Mouse (Mus musculus) megakaryocyte progenitor cell, adult 5-6 weeks (primary cell): ENCODE measurements around the gene Lrrc1. TPM values are rescaled to one million over a fixed set of nuclear protein-coding genes. Genes with fewer than 3 reads are reported as not detected.
"Not testable (repeated sequence)": the region's sequence is repeated elsewhere in the genome, so short reads cannot be mapped to it uniquely, and the experiment has no call there.

Experiments
- ATAC-seq: replicated peaks from 2 replicates; pipeline ENCODE4 v1.8.0; 2016; ENCODE audit warnings: mild to moderate bottlenecking, moderate TSS enrichment, inconsistent platforms; ENCODE audit not compliant: poor library complexity
- total RNA-seq, 2 experiments: library from RNA; stranded (forward) in 1 of 2; stranded (reverse) in 1 of 2; fragments of 157-497, 149-512 nt in 1 of 2; fragments of 200-1000 nt in 1 of 2; gene quantifications; 2 replicates each; pipeline versions ENCODE4 v1.2.3 to v1.2.4; 2015 to 2017

Gene Lrrc1
- total RNA-seq (2015) (9.1 and 10.2 TPM in 2 replicates), total RNA-seq (2017) (13.8 and 17.2 TPM in 2 replicates)

DNA sequence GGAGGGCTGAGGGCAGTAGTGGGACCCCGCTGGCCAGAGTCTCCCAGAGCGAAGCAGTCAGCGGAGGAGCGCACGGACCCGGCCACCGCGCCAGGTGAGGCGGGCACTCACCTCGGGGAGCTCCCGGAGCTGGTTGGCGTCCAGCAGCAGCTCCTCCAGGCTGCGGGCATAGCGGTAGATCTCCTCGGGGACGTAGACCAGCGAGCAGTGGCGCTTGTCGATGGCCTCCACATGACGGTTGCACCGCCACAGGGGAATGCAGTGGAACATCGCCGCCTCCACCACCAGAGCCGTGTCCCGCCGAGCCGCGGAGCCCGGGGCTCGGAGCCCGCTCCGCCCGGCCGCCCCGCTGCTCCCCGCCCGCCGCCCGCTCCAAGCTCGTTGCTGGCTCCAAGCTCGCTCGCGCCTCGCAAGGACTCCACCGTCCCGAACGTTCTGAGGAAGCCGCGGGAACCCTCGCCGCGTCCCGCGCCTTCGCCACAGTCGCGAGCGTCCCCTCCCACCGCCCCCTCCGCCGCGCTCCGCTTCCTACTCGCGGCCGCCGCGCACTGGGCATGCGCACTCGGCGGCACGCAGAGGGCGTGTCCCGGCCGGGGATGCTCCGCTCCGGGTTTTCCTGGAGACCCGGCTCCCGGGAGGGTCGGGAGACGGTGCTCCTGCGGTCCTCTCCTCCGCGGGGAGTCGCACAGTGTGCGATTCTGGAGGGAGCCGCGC is at the start of gene Lrrc1:
Gene Lrrc1 (minus strand): TSS at position 517 of the 714 bp plus-strand sequence.
- ATAC-seq = peak; percentile 70

DNA sequence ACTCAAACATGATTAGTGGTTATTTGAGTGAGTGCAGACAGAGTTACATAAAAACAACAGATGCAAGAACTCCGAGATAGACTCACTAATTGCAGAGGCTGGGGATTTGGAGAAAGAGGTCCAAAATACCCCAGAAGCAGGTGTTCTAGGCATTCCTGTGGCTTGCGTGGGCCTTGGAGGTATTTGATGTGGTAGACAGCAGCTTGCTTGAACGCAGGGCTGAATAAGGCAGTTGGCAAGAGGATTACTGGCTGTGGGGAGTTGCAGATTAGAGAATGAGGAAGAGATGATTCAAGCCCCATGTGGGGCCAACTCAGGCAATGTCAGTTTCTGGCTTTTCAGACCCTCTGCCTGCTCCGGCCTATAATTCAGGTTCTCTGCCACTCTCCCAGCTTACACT is 47.8 kb upstream of the Lrrc1 start:
- 0 out of 2 replicates have a peak, but pooled peaks have one; percentile 25 for ATAC-seq

DNA sequence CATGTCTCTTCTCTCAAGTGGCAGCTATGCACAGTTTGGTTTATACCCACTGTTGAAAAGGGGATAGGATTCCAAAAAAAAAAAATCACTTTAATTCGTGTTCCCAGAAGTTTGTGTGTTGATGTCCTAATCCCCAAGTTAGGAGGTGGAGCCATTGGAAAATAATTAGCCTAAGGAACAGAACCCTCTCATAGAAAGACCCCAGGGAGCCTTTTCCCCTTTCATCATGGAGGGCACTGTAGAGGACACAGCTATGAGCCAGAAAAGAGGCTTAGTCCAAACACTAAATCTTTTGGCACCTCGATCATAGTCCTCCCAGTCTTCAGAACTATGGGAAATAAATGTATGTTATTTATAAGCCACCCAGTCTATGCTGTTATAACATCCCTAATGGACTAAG is 44.8 kb upstream of the Lrrc1 start:
- no peak for ATAC-seq

DNA sequence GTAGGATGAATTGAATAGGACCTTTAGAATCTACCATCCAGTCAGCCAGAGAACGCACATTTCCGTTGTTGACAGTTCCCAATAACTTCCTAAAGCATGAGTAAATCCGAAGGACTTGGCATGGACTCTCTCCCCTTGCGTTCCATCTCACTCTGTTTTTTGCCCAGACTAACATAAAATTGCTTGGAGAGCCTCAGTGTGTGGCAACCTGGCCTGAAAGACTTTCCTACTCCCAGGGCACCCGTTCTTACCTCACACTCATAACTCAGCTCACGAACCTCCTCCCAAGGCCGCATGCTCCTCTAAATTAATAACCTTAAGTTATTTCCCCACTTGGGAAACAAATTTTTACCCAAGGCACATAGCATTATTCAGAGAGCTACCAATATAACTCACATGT is 42.9 kb upstream of the Lrrc1 start:
- no peak for ATAC-seq

DNA sequence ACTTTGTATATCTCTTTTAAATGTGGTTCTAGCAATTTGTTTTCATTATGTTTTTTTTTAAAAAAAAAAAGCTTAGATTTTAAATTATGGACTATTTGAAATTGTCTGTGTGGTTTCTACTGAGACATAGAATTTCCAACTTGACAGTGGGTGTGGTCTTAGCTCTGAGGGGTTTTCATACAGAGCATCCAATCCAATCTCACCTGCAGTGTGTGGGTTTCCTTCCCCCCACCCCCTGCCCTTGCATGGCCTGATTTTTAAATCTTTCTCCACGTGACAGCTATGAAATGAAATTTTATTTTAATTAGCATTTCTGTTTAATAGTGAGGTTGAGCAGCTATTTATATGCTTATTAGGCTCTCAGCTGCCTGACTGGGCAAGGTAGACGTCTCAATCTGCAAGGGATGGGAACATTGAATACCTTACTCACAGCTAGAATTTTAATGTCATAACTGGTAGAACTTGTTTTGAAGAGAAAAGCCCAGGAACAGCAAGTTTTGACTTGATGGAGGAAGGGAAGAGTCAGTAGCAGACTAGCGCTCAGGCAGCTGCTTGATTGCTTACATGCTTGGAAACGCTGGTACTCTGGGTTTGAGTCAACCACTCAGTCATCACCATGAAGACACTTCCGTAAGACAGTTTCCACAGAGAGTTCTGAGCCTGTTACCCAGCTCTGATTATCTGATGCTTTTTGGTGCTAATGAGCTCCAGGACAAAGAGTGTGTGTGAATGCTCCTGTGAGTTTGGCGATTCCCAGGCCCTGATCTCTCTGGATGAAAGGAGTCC is 42.3 kb upstream of the Lrrc1 start:
- no peak for ATAC-seq

DNA sequence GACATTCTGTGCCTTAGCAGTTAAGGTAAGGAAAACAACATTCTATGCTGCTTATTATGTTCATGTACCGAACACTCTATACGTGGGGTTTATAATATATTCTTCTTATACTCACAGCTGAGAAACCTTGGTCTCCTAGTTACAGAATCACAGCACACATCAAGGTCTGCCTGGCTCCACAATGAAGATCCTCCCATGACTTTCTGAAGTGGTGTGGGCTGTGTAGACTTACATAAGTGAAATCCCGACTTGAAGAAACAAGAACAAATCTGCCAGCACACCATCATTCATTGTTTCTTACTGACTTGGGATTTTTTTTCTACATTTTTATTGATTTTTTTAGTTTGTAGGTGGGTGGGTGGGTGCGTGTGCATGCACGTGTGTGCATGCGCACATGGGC is 40.1 kb upstream of the Lrrc1 start:
- ATAC-seq = no peak

DNA sequence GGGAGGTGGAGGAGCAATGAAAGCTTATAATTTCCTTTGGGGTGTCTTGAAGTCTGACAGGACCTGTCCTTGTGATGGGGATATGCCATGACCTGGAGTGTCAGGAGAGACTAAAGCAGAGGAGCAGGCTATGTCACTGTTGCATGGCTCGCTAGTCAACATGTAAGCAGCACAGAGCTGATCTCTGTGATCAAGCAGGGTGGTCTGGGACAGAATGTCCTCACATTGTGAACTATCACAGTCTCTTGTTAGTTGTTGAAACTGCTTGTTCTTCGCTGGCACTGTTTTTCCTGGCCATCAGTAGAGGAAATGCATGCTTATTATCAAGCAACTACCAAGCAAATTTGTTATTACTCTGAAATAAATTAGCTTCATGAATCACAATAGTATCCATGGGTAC is 38.6 kb upstream of the Lrrc1 start:
- ATAC-seq = no peak

DNA sequence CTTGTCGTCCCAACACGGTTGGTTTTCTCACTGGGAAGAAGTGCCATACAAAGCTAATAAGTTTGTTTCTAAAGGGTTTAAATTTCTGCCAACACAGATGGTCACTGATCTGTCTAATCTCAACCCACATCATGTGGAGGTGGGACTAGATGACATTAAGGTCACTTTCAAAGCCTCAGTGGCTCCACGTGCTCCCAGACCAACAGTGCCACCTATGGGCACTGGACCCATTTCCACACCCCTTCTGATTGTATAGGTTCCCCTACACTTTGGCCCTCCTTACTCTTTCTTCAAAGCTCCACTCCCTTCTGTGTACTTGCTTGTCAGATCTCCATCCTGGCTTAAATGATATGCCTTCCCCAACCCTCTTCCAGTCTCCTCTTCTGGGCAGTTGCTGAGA is 35.2 kb upstream of the Lrrc1 start:
- ATAC-seq = peak; percentile 87

DNA sequence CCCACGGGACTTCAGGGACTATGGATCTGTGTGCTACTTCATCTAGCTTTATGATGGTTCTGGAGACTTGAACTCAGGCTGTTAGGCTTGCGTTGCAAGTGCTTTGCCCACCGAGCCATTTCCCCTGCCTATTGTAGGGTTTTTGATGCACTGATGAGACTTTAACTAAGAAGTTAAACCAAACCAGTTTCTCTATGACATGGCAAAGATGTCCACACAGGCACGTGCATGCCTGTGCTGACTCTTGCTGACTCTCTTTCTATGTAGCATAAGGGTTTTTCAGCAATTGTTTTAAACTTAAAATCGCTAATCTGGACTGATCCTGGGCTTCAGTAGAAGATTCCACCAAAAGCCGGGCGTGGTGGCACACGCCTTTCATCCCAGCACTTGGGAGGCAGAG is 33.3 kb upstream of the Lrrc1 start:
- no peak for ATAC-seq

DNA sequence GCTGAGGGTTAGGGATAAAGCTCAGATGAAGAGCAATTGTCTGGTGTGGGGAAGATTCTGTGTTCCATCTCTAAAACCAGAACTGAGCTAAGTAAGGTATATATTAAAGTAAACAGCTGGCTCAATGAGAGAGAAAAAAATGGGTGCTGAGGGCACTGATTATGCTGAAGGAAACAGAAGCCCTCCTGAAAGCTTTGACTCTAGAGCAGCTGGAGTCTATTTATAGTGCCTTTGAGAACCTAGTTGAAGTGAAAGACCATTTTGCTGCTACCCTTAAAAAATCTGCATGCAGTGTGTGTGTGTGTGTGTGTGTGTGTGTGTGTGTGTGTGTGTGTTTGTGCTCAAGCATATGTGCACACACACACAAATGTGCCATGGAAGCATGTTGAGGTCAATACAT is 32.7 kb upstream of the Lrrc1 start:
- ATAC-seq = no peak

DNA sequence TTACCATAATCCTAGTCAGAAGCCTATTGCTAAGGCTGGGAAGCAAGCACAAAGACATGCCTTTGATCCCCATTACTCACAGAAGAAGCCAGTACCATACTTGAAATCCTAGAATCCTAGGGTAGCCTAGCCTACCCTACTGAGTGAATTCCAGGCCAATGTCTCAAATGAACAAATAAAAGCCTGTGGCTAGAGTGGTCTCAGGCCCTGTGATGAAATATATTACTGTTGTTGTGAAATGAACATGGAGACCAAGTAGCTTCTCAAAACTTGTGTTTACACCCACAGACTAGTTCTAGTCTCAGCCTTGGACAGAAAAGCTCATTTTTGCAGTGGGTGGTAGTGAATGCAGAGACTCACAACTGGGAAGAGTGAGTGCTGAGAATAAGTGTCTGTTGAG is 31.6 kb upstream of the Lrrc1 start:
- ATAC-seq = peak; percentile 61

DNA sequence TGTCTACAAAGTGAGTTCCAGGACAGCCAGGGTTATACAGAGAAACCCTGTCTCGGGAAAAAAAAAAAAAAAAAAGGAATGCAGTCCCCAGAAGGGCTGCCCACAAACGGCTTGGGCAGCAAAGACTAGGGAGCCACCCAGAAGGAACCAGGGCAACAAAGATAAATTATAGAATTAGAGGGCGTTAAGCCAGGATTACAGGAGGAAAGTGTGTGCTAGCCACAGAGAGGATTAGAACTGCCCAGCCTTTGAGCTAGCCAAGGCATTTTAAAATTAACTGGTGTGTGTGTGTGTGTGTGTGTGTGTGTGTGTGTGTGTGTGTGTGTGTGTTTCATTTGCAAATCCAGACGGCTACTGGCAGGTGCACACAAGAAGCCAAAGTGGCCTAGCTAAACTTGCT is 30.3 kb upstream of the Lrrc1 start:
- ATAC-seq = not testable (repeated sequence)

DNA sequence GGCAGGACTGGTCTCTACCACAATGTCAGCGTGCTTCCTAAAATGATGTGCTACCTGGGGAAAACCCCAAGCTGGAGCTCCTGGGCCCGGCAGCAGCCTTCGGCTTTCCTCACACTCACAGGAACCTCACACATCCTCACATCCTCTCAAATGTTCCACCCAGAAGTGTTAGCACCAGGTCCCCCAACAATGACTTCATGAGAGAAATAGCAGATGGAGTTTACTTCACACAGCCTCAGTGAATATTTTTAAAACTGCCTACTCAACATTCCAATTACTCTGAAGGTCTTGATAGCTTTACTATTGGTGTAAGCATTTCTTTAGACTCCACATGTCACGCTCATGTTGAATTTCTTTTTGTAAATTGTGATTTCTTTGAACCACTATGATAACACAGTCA is 27.2 kb upstream of the Lrrc1 start:
- no peak for ATAC-seq

DNA sequence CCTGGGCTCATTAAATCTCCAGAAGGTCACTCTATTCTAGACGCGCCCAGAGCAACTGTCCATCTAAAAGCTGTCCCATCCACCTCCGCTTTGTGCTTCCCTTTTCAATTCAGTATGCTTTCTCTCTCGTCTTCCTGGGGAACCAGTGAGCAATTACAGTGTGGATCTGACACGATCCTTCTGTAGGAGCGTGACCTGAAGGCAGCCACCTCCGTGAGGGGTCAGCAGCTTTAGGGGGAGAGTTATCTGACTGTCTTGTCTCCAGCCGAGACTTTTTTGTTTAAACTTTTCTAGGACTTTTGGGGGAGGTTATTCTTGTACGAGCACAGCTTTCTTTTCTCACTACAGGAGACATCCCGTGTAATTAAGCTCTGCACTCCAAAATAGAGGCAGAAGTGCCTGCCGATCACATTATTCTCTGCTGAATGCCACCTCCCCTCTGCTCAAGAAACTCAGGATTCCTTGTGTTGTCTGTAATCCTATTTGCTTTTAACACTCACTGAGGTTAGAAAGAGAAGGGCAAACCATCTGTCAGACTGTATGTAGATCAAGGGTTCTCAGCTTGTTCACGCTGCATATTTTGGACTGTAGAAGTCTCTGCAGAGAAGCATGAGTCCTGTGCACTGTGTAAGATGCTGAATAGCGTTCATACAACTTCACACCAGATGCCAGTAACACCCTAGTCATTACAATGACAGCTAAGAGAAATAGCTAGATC is 24.3 kb upstream of the Lrrc1 start:
- ATAC-seq = no peak

DNA sequence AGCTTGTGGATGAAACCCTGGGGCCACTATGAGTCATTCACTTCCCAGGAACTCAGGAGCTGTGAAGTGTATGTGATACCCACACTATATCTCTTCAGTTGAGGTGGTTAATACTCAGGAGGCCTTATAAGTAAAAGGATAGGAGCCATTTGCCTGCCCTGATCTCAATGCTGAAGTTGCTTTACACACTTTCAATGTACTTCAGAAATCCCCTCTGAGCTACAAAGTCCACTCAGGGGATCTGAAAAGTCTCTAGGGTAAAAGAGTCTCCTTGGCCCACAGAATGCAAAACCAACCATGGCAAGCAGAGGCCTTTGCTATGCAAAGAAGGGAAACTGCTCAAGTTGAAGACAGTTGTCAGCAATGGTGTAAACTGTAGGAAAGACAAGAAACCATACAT is 17.2 kb upstream of the Lrrc1 start:
- no peak for ATAC-seq

DNA sequence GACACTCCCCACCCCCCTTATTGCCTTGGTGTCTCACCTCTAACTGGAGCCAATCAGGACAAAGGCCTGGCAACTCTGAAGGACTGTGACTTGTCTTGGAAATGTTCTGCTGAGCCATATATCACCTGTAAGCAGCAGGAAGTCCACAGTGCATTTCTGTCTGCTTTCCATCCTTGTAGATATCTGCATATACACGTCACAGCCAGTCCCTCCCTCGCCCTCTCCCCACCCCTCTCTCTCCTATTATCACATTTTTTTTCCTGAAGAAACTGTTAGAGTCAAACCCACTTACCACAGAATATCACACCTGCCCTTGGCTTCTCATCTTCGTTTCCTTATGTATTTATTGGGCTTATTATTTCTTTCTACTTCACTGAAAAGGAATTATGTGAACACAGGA is 13.3 kb upstream of the Lrrc1 start:
- ATAC-seq = 0 out of 2 replicates have a peak, but pooled peaks have one; percentile 23

DNA sequence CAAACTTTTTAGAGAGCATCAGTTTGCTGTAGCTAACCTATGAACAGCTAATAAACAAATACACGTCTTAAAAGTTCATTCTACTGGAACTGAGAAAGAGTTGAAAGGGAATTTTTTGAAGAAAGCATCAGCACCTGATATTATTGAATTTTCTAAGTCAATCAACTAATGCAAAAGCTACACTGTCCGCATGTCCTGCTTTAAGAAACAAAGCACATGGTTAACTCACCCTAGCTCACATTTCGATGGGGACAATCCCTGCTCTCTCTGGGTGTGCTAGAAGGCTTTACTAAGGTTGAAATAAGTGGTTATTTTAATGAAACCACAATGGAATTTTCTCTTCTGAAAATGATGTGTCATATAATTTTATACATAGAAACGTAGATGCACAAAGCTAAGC is 12.5 kb upstream of the Lrrc1 start:
- ATAC-seq = no peak

DNA sequence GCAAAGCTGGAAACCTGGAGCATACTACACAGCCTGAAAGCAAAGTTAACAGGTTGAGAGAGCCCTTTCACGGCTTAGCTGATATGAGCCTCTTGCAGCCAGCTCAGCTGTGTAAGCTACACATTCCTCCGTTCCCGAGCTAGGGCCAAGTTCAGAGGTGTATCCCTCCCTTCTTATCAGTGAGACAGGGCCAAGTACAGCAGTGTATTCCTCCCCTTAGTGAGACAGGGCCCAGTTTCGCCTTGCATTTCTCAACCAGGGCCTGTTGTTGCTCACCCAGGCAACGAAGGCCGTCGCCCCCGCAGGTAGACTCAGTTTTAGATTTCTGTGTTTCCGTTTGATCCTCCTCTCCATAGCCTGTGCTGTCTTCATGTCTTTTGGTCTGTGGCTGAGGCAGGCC is 11.8 kb upstream of the Lrrc1 start:
- ATAC-seq = no peak

DNA sequence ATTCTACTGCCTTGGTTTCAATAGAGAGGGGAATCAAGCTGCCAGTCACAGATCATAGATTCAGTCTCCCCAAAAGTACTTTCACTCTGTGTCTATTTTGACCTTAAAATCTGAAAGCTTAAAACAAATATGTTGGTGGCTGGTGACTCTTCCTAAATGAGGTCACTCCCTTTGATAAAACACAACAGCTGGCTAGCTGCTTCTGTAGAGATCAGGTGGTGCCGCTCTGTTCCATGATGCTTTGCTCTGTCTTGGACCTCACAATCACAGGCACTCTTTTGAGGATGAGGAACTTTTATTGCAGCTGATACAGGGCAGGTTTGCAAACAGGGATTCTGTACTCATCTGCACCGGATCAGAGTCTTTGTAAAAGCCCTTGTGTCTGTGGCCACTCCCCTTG is 8.8 kb upstream of the Lrrc1 start:
- no peak for ATAC-seq

DNA sequence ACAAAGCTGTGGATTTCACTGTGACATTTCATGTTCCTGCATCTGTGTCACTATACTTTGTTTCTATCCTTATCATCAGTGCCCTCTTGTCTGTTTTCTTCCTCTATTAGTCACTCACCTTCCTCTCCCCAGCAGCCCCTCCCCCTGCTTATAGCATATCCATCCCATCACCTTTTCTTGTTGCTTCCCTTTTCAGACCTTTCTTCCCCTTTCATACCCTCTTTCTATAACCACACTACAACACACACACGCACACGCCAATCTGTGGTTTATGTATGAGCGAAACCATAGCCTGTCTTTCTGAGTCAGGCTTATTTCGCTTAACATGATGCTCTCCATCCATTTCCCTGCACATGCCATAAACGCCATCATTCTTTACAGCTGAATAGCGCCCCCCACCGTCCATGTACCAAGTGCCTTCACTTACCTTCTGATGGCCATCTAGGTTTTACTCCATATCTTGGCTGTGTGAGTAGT is 6.4 kb upstream of the Lrrc1 start:
- ATAC-seq = peak; percentile 94

DNA sequence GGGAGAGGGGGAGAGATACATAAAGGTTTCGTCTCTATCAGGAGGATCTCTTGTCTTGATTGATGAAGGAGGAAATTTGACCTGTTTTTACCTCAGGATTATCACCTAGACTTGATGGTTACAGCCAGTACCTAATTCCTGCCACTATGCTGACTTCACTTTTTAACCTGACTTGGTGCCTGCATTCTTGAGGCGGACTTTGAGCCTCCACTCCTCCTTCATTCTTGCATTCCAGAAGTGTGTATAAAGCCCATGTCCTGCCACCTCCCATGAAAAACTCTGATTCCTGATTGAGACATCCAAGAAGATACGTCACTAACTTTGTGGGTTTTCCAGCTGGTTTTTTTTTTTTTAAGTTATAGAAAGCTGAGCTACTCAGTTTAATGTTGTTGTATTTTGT is 1.3 kb upstream of the Lrrc1 start:
- ATAC-seq = no peak

DNA sequence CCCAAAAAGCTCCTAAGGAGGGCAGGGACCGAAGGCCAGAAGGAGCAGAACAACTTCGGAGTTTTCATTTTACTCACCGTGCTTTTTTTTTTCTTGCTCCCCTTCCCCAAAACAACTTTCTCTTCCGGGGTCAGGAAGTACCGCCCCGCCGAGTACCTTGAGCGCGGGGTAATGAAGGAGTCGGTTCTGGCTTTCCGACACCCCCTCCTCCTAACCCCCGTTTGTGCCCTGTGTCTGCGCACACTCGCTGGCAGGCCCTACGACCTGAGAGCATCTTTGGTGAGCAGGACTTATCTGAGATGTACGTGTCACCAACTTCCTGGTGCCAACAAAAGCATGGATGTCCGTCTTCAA is 375 bp upstream of the Lrrc1 start:
- ATAC-seq = peak; percentile 9; the same call in 1 of the 2 replicates
